8 mouse cellular contexts compared by ENCODE assay signal in the genomic region with DNA sequence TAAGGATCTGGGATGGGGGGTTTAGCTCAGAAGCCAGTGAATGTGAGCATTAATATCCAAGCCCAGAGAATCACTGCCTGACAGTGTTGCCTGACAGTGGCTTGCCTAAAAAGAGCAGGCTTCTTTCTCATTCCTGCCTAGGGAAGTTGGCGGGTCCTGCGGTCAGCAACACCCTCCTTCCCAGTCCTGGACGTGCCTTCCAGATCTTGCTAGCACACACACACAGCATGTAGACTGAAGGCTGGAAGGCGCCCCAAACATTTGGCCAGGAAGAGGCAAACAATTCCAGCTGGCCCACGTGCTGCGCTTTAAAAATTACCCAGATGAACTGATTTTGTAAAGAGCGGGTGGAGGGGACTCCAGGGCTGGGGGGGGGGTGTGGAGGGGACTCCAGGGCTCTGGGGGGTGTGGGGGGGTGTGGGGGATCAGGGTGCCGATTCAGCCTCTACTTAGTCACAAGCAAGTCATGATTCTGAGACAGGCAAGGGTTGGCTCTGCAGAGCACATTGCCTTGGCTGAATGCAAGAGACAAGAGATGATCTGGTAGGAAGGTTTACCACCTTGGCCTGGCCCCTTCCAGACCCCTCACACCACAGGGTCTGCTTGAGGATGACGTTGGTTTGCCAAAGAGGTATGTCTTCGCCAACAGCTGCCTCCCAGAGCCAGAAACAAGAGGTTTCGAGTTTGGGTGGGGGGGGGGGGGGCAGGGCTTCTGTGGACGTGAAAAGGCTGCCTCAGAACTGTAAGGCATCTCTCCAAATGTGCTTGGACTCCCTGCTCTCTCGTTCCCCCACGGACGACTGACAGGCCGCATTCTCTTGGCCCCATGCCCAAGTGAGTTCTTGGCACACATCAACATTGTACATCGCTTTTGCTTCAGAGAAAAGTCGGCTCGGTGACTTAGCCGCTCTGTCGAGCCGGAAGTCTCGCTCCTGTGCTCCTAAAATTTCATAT.
DNase-seq lines count a peak whose midpoint lies in the region; ATAC-seq and TF ChIP-seq lines count a peak whose summit lies in the region.
"Had no signal": no experiment of that assay in that cellular context is flagged by ENCODE, and none has a peak within 500 bp of the region (broad histone marks: within the 10 kb centered on the region; RNA-seq: fewer than 3 reads in every experiment).

No protein-coding gene starts in this region.

- peak overlapping the region; percentile 43; the same call in 1 of the 2 replicates for H3K27ac ChIP-seq in heart, adult 2 months
- 0 out of 2 replicates have a peak overlapping the region, but pooled peaks have one; percentile 45 for H3K27ac ChIP-seq in liver, embryonic 11.5 days (ENCODE audit: low read depth, low read length)
- H3K27ac ChIP-seq: liver, embryonic 15.5 days had no signal

- TF ChIP-seq CTCF in heart, adult 2 months (IDR thresholded peaks at IDR 0.05) = no peak

- DNase-seq in adrenal gland, postnatal 4 days (ENCODE audit: low spot score in 2 of 2) = peak; percentile 27 to 54
- DNase-seq in cerebellum, postnatal 36 days = peak; percentile 85
- DNase-seq in heart, adult 2 months = peak; percentile 81 to 83
- DNase-seq in kidney, adult 8-10 months = peak; percentile 73 to 84
- DNase-seq in liver, embryonic 11.5 days (ENCODE audit: low spot score) = no peak
- peak; percentile 32 to 34 for DNase-seq in right cerebral cortex, adult 2 months (ENCODE audit: low spot score in 2 of 2)
- no peak for DNase-seq in spleen, postnatal 10 days (ENCODE audit: low spot score in 2 of 2)

- no peak overlapping the region for H3K4me2 ChIP-seq in liver, embryonic 11.5 days
- H3K4me2 ChIP-seq: liver, embryonic 15.5 days had no signal

- H3K79me2 ChIP-seq in heart, adult 2 months (replicated peaks; ENCODE audit: control insufficient read depth, insufficient read depth, low read length) = no peaks in the 10 kb centered on the region

- WGBS in heart, adult 2 months = 5% methylated on average over 23 of the region's 23 CpGs
- 68% methylated on average over 23 of the region's 23 CpGs for WGBS in liver, embryonic 11.5 days

- peaks cover 4% of the 10 kb centered on the region for H3K4me1 ChIP-seq in heart, adult 2 months (ENCODE audit: control insufficient read depth, insufficient read depth, low read length)
- H3K4me1 ChIP-seq in liver, embryonic 11.5 days (replicated peaks; ENCODE audit: control insufficient read depth, insufficient read depth, low read length) = peaks cover 16% of the 10 kb centered on the region

- H3K9ac ChIP-seq in heart, adult 2 months (ENCODE audit: low read depth, low read length) = no peak overlapping the region
- no peak overlapping the region for H3K9ac ChIP-seq in liver, embryonic 11.5 days (ENCODE audit: low read depth, low read length)
- H3K9ac ChIP-seq: liver, embryonic 15.5 days had no signal

- intact Hi-C loops in heart, adult 2 months (cut with DNase I) = loop anchor here (2.0 to 5.0 kb wide), 2 partner anchors 321 to 935 kb away; no protein-coding TSS in a partner anchor

- no peak overlapping the region for H3K4me3 ChIP-seq in heart, adult 2 months
- no peak overlapping the region for H3K4me3 ChIP-seq in liver, embryonic 11.5 days (ENCODE audit: low read depth, low read length)
- H3K4me3 ChIP-seq: liver, embryonic 15.5 days had no signal

- TF ChIP-seq EP300 in heart, adult 2 months (IDR thresholded peaks at IDR 0.05; ENCODE audit: insufficient read depth, low read depth, low read length) = 0 out of 2 replicates have a peak, but pooled peaks have one; percentile 15

- ATAC-seq in liver, embryonic 11.5 days (replicated peaks; ENCODE audit: low FRiP score) = no peak

- no peaks in the 10 kb centered on the region for H3K9me3 ChIP-seq in liver, embryonic 11.5 days (ENCODE audit: control insufficient read depth, low read length)
- H3K9me3 ChIP-seq: liver, embryonic 15.5 days had no signal

- H3K27me3 ChIP-seq in heart, adult 2 months (ENCODE audit: control insufficient read depth, insufficient read depth, low read length) = no peaks in the 10 kb centered on the region
- no peaks in the 10 kb centered on the region for H3K27me3 ChIP-seq in liver, embryonic 11.5 days (replicated peaks; ENCODE audit: control insufficient read depth, insufficient read depth, low read length)
- H3K27me3 ChIP-seq: liver, embryonic 15.5 days had no signal

- no peaks in the 10 kb centered on the region for H3K36me3 ChIP-seq in heart, adult 2 months (ENCODE audit: control insufficient read depth, insufficient read depth, low read length)
- H3K36me3 ChIP-seq in liver, embryonic 11.5 days (ENCODE audit: control insufficient read depth, insufficient read depth, low read length) = no peaks in the 10 kb centered on the region
- H3K36me3 ChIP-seq: liver, embryonic 15.5 days had no signal

- TF ChIP-seq POLR2A in heart, adult 2 months (IDR thresholded peaks at IDR 0.05; ENCODE audit: insufficient read depth, low read depth, low read length) = no peak

Comparison
In these comparisons a context has a peak if more than half of its experiments do, and no peak if none do; other contexts are left out.
1. DNase-seq: peak in adrenal gland, postnatal 4 days (2 of 2), cerebellum, postnatal 36 days (2 of 2), heart, adult 2 months (2 of 2), kidney, adult 8-10 months (2 of 2) and right cerebral cortex, adult 2 months (2 of 2); none in liver, embryonic 11.5 days (single experiment) and spleen, postnatal 10 days (0 of 2).